Mouse (Mus musculus) forebrain, postnatal 0 days (tissue): ENCODE data around the gene Trim45. TPM values are rescaled to one million over a fixed set of nuclear protein-coding genes. Genes with fewer than 3 reads are reported as not detected.

Experiments
- ATAC-seq: fragments of 200-750 bp; cut with Nextera tagmentation; 2 replicates; pipeline ENCODE4 v1.8.0; 2017; ENCODE audit warnings: mild to moderate bottlenecking, moderate library complexity
- DNase-seq: peaks from one replicate; pipeline ENCODE4 v3.0.0-alpha.2; 2015
- H3K27ac ChIP-seq: fragments of 300-500 bp; sonication (generic); 2 replicates; pipeline ENCODE4 v1.5.1; 2014; ENCODE audit warnings: low read depth, mild to moderate bottlenecking, antibody characterized with exemption, low read length, moderate library complexity, mixed read lengths
- H3K27me3 ChIP-seq: fragments of 300-500 bp; sonication (generic); 2 replicates; pipeline ENCODE4 v1.6.1; 2014; ENCODE audit warnings: mild to moderate bottlenecking, low read length, mixed read lengths; ENCODE audit not compliant: insufficient read depth
- H3K36me3 ChIP-seq: fragments of 300-500 bp; sonication (generic); 2 replicates; pipeline ENCODE4 v1.6.1; 2014; ENCODE audit warnings: mild to moderate bottlenecking, moderate library complexity; ENCODE audit not compliant: insufficient read depth
- H3K4me1 ChIP-seq: fragments of 300-500 bp; sonication (generic); 2 replicates; pipeline ENCODE4 v1.6.1; 2014; ENCODE audit warnings: antibody characterized with exemption; ENCODE audit not compliant: insufficient read depth
- H3K4me2 ChIP-seq: fragments of 300-500 bp; sonication (generic); 2 replicates; pipeline ENCODE4 v1.6.1; 2014; ENCODE audit warnings: low read depth, mild to moderate bottlenecking, moderate library complexity
- H3K4me3 ChIP-seq: fragments of 300-500 bp; sonication (generic); 2 replicates; pipeline ENCODE4 v1.5.1; 2014; ENCODE audit warnings: low read depth, low read length, mixed read lengths
- H3K9ac ChIP-seq: fragments of 300-500 bp; sonication (generic); 2 replicates; pipeline ENCODE4 v1.6.1; 2014; ENCODE audit warnings: mild to moderate bottlenecking
- H3K9me3 ChIP-seq: fragments of 300-500 bp; sonication (generic); 2 replicates; pipeline ENCODE4 v1.6.1; 2016; ENCODE audit warnings: low read length
- CTCF ChIP-seq: sonication (generic); IDR thresholded peaks from 2 replicates; pipeline ENCODE4 v1.5.1; 2016; ENCODE audit warnings: antibody characterized with exemption, control low read depth, low read depth
- WGBS: fragments of 180-500 bp; shearing (Covaris S2); extraction: QIAGEN DNeasy Blood & Tissue Kit; methylation state at CpG from one replicate; pipeline ENCODE4 v1.1.7; 2014; 5-methylcytosine and 5-hydroxymethylcytosine counted together
- polyA plus RNA-seq: library from polyadenylated mRNA; unstranded; fragments of >200 nt; fragmentation: Nextera tagmentation; extraction: Ambion mirVana; gene quantifications from 2 replicates; pipeline ENCODE4 v1.2.1, GENCODE M21; 2015
- total RNA-seq: library from RNA; depleted of rRNA; stranded (reverse); fragments of >200 nt; gene quantifications from 2 replicates; pipeline ENCODE4 v1.2.3, GENCODE M21; 2014

Gene Trim45
- total and polyA plus RNA-seq, 2 experiments from 2014 or later: 5.3 to 9.6 TPM

DNA sequence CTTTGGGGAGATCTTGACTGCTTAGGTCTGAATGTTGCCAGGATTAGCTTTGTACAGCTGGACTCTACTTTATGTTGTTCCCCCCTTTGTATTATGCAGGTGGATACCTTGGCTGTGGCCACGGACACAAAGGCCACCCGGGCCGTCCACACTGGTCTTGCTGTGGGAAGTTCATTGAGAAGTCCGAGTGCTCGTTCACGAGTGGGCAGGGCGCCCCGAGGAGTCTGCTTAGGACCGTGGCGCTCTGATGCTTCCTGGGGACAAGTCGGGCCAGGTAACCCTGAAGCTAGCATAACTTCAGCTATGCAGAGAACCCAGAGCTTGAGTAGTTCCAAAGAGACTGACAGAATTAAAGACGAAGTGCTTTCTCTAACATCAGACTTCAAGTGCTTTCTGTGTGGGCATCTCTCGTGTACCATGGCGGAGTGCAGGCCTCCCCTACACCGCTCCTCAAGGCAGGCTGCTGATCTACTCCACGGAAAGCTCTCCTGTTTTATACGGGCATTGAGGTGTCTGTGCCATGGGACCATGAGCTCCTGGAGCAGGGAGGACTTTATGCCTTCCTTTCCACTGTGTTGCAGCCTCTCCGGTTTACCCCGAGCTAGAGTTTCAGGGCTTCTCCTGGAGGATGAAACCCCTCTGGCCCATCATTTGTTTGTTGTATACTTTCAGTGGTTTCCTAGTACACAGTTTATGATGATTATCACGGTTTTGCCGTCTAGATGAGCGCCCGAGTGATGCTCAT, 9.5 kb downstream of the Trim45 start:
- no peak overlapping the region for H3K4me3 ChIP-seq
- DNase-seq (no peak), ATAC-seq (no peak)
- whole genome bisulfite sequencing: 94% methylated on average over 23 of the region's 23 CpGs
- no peak overlapping the region for H3K27ac ChIP-seq
- H3K9ac ChIP-seq: no peak overlapping the region
- H3K36me3 ChIP-seq: peaks cover 41% of the 10 kb centered on the region
- H3K4me2 ChIP-seq: no peak overlapping the region
- H3K27me3 ChIP-seq: no peaks in the 10 kb centered on the region
- no peaks in the 10 kb centered on the region for H3K9me3 ChIP-seq
- H3K4me1 ChIP-seq: no peaks in the 10 kb centered on the region
- no peak for TF ChIP-seq CTCF

DNA sequence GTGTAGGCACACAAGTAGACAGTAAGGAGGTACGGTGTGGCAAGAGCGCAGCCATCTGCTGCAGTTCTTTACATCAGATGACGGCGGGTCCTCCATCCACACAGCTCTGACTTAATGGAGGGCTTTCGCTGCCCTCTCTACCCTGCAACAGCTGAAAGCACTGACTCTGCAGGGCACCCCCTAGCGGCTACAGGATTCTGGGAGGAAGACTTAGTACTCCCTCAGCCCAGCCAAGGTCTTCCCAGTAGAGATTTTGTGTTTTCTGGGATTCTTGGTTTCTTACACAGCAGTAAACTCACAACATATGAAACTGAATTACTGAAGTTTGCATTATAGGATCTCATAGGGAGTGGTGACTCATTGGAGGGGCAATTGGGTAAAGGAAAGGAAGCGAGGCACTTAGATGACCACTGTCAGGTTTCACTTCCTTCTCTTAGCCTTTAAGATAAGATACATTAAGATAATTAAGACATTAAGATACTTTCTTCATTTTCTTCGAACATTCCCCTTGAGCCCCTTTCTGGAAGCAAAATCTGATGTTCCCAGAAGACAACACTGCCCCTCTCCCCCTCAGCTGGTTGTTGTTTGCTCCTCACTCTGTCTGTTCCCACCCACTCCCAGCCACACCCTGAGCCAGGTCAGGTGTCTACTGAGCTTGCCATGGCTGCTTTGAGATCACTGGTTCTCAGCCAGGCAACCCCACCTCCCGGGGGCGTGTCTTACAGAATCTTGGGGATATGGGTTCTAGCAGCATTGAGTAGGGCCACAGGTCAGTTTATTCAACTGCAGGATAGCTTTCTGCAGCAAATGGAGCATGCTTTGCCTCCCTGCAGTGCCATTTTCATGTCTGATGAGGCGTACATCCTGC, 10.3 kb downstream of the Trim45 start:
- Histone ChIP-seq H3K27me3 (no peaks in the 10 kb centered on the region), H3K36me3 (peaks cover 41% of the 10 kb centered on the region), H3K27ac (no peak overlapping the region), H3K4me1 (no peaks in the 10 kb centered on the region), H3K4me3 (no peak overlapping the region), H3K4me2 (no peak overlapping the region), H3K9me3 (no peaks in the 10 kb centered on the region), H3K9ac (no peak overlapping the region)
- ATAC-seq (no peak), DNase-seq (no peak)
- TF ChIP-seq CTCF: no peak
- WGBS: 77% methylated on average over 11 of the region's 11 CpGs

DNA sequence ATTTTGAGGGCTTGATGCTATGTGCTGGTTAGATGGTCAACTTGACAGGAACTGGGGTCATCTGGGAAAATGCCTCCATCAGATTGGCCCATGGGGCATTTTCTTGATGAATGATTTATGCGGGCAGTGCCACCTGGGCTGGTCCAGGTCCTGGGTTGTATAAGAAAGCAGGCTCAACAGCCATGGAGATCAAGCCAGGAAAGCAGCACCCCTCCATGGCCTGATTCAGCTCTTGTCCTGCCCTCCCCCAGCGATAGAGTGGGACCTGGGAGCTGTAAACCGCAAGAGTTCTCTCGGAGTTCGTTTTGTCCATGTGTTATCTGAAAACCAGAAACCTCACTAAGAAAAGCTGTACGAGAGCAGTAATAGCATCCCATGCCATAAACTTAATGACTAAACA, 13.5 kb downstream of the Trim45 start:
- Histone ChIP-seq H3K9me3 (no peaks in the 10 kb centered on the region), H3K27ac (no peak overlapping the region), H3K9ac (no peak overlapping the region), H3K4me2 (no peak overlapping the region), H3K36me3 (peaks cover 26% of the 10 kb centered on the region), H3K4me3 (no peak overlapping the region), H3K27me3 (no peaks in the 10 kb centered on the region), H3K4me1 (no peaks in the 10 kb centered on the region)
- DNase-seq (no peak), ATAC-seq (no peak)
- WGBS: 98% methylated on average over 6 of the region's 6 CpGs
- TF ChIP-seq CTCF: no peak

DNA sequence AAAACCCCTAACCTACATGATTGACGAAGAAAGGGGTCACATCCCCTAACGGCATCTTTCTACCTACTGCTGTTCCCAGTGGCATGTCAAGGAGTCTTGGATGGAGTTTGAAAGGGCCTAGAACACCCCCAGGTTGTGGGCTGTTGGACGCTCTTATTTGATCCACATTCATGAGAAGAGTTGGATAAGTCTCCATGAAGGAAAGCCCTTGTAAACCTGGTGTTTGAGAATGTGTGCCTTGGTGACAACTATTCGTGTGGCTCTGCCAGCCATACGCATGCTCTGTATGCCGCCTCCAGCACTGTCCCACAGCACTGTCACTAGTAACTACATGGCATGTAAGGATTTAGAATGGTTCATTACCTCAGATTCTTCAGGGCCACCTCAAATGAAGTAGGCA, 14.2 kb downstream of the Trim45 start:
- no peaks in the 10 kb centered on the region for H3K9me3 ChIP-seq
- TF ChIP-seq CTCF: no peak
- peaks cover 24% of the 10 kb centered on the region for H3K36me3 ChIP-seq
- ATAC-seq (no peak), DNase-seq (no peak)
- H3K4me2 ChIP-seq: no peak overlapping the region
- no peaks in the 10 kb centered on the region for H3K27me3 ChIP-seq
- H3K27ac ChIP-seq: no peak overlapping the region
- H3K4me1 ChIP-seq: no peaks in the 10 kb centered on the region
- H3K9ac ChIP-seq: no peak overlapping the region
- H3K4me3 ChIP-seq: no peak overlapping the region
- WGBS: 89% methylated on average over 6 of the region's 6 CpGs

DNA sequence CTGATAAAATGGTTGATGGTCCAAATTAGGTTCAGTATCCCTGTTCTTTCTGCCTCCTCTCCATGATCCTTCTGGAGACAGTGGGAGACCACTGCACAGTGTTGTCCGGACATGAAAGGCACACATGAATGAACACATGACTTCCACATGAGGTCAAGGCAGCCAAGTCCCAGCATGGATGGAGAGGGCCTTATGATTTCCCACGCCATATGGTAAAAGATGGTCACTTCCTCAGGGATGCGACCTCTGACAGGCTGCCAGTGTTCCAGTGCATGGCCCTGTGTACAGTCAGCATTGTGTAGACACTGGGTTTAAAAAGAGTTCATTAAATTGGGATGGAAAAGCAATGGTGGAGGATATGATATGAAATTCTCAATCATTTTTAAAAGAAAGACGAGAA, 16.2 kb downstream of the Trim45 start:
- DNase-seq (no peak), ATAC-seq (no peak)
- WGBS: 91% methylated on average over 4 of the region's 4 CpGs
- Histone ChIP-seq H3K4me3 (no peak overlapping the region), H3K27ac (no peak overlapping the region), H3K4me1 (no peaks in the 10 kb centered on the region), H3K9me3 (no peaks in the 10 kb centered on the region), H3K27me3 (no peaks in the 10 kb centered on the region), H3K9ac (no peak overlapping the region), H3K36me3 (peaks cover 15% of the 10 kb centered on the region), H3K4me2 (no peak overlapping the region)
- TF ChIP-seq CTCF: no peak

DNA sequence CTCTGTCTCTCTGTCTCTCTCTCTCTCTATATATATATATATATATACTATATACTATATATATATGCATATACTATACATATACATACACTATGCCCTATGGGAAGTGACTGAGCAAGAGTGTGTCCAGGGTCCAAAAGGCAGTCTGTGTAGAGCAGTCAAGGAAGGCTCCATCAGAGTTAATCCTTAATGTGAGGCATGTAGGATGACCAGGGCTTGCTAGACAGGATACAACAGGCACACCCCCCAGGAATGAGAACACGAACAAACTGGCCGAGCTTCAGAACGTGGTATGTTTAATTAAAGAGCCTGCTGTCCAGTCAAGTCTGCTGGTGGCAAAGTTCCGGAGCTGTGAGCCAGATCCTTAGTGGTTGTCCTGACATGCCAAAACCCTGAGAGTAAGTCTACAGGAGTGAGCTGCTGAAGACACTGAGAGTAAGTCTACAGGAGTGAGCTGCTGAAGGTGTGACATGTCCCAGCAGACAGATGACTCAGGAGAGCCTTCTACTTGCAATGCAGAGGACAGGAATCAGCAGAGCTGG, 18.6 kb downstream of the Trim45 start:
- H3K4me1 ChIP-seq: no peaks in the 10 kb centered on the region
- no peak for TF ChIP-seq CTCF
- peaks cover 10% of the 10 kb centered on the region; the same call in 1 of the 2 replicates for H3K36me3 ChIP-seq
- 89% methylated on average over 4 of the region's 4 CpGs for WGBS
- no peak overlapping the region for H3K27ac ChIP-seq
- no peak overlapping the region for H3K4me2 ChIP-seq
- ATAC-seq: no peak
- no peak overlapping the region for H3K9ac ChIP-seq
- DNase-seq: no peak
- no peaks in the 10 kb centered on the region for H3K9me3 ChIP-seq
- H3K27me3 ChIP-seq: no peaks in the 10 kb centered on the region
- no peak overlapping the region for H3K4me3 ChIP-seq

DNA sequence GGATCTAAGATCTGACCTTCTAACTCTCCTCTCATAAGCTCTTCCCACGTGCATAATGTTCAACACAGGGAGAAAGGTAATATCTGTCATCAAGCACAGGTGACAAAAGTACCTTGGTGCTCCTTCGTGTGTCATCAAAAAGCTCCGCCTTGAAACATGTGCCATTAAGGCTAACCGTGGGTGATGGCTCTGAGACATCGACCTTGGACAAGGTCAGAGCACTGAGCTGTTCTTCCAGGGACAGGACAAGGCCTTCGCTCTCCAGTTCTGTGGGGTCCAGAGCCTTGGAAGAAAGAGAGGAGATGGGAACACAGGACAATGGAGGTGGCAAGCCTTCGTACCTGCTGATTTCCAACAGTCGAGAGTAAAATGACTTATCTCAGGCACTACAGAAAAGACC, 25.3 kb downstream of the Trim45 start:
- no peaks in the 10 kb centered on the region for H3K27me3 ChIP-seq
- 93% methylated on average over 8 of the region's 8 CpGs for WGBS
- DNase-seq (no peak), ATAC-seq (no peak)
- no peaks in the 10 kb centered on the region for H3K4me1 ChIP-seq
- no peak for TF ChIP-seq CTCF
- H3K9me3 ChIP-seq: no peaks in the 10 kb centered on the region
- H3K9ac ChIP-seq: no peak overlapping the region
- no peak overlapping the region for H3K4me3 ChIP-seq
- H3K36me3 ChIP-seq: no peaks in the 10 kb centered on the region
- H3K27ac ChIP-seq: no peak overlapping the region
- no peak overlapping the region for H3K4me2 ChIP-seq
